ENCODE assay signal across 8 mouse cellular contexts in the genomic region with DNA sequence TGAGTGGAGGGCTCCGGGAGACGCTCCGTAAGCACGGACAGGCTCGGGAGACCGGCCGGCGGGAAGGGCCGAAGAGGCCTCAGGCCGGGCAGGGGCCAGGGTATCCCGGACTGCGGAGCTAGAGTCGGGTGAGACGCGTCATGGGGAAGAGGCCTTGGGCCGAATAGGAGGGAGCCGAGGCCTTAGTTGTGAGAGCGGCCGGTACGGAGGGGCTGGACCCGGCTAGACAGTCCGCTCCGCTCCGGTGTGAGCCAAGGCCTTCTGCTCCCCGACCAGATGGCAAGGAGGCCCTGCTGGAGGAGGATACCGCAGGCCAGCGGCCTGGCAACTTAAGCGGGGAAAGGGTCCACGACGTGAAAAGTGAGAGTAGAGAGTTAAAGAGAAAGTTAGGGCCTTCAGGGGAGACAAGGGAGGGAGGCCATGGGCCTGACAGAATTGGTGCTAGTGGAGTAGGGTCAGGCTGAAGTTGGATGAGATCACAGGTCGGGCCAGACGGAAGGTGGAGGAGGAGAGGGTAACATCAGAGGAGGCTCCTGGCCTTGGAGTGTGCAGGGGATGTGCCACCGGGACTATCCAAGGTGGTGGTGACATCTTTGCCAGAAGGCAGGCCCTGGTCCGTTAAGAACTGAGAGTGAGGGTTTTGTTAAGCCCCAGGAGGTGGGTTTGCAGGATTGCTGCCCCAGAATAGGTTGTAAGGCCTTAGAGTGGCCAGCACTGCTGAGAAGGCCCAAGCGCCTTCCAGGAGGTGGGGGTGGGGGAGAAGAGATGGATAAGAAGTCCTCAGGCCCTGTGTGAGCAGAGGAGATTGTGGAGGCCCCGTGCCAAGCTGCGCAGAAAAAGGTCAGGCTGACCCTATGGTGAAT. TPM values are rescaled to one million over a fixed set of nuclear protein-coding genes. Genes with fewer than 3 reads are reported as not detected.
A peak's percentile ranks its signal among the peaks of the same experiment; 100 is the strongest.
DNase-seq lines count a peak whose midpoint lies in the region; ATAC-seq and TF ChIP-seq lines count a peak whose summit lies in the region.

No protein-coding gene starts in this region.

- DNase-seq in A20 (ENCODE audit: low read depth, low spot score) = peak; percentile 77
- peak; percentile 27 for DNase-seq in R1 (ENCODE audit: low read depth, low spot score)
- peak; percentile 96 for DNase-seq in heart, adult 11 months

- peaks cover 13% of the 10 kb centered on the region for H3K36me3 ChIP-seq in intestine, postnatal 0 days (ENCODE audit: control insufficient read depth, insufficient read depth)
- H3K36me3 ChIP-seq in liver, embryonic 15.5 days (replicated peaks) = peaks cover 24% of the 10 kb centered on the region
- peaks cover 19% of the 10 kb centered on the region for H3K36me3 ChIP-seq in neural tube, embryonic 12.5 days

- H3K27me3 ChIP-seq in intestine, postnatal 0 days (replicated peaks; ENCODE audit: control insufficient read depth, insufficient read depth, low read length) = no peaks in the 10 kb centered on the region
- H3K27me3 ChIP-seq in liver, embryonic 15.5 days = no peaks in the 10 kb centered on the region
- H3K27me3 ChIP-seq in neural tube, embryonic 12.5 days (replicated peaks) = no peaks in the 10 kb centered on the region

- TF ChIP-seq POLR2A in cortical plate, adult 2 months (IDR thresholded peaks at IDR 0.05; ENCODE audit: extremely low read depth, insufficient read depth, low read length) = no peak

- WGBS in intestine, postnatal 0 days = 2% methylated on average over 37 of the region's 37 CpGs
- 1% methylated on average over 37 of the region's 37 CpGs for WGBS in liver, embryonic 15.5 days (ENCODE audit: insufficient replicate concordance)
- 2% methylated on average over 37 of the region's 37 CpGs for WGBS in neural tube, embryonic 12.5 days

- peak overlapping the region; percentile 82 for H3K4me2 ChIP-seq in intestine, postnatal 0 days (replicated peaks; ENCODE audit: low read depth)
- peak overlapping the region; percentile 85 for H3K4me2 ChIP-seq in liver, embryonic 15.5 days
- peak overlapping the region; percentile 84 for H3K4me2 ChIP-seq in neural tube, embryonic 12.5 days (replicated peaks)

- H3K4me1 ChIP-seq in cortical plate, adult 2 months (ENCODE audit: control insufficient read depth, insufficient read depth, low read length) = peaks cover 6% of the 10 kb centered on the region
- H3K4me1 ChIP-seq in intestine, postnatal 0 days (replicated peaks; ENCODE audit: control insufficient read depth, insufficient read depth, low read length) = peaks cover 4% of the 10 kb centered on the region
- peaks cover 39% of the 10 kb centered on the region for H3K4me1 ChIP-seq in liver, embryonic 15.5 days (replicated peaks)
- H3K4me1 ChIP-seq in neural tube, embryonic 12.5 days = peaks cover 33% of the 10 kb centered on the region

- peak overlapping the region; percentile 78 for H3K27ac ChIP-seq in cortical plate, adult 2 months (ENCODE audit: insufficient read depth, low read length)
- peak overlapping the region; percentile 100 for H3K27ac ChIP-seq in intestine, postnatal 0 days (ENCODE audit: low read depth, low read length)
- peak overlapping the region; percentile 95 for H3K27ac ChIP-seq in liver, embryonic 15.5 days (replicated peaks)
- H3K27ac ChIP-seq in neural tube, embryonic 12.5 days = peak overlapping the region; percentile 94

- no peak for TF ChIP-seq CTCF in cortical plate, adult 2 months (IDR thresholded peaks at IDR 0.05; ENCODE audit: extremely low read depth, insufficient read depth, low read length)
- TF ChIP-seq CTCF in intestine, postnatal 0 days (IDR thresholded peaks at IDR 0.05; ENCODE audit: low read depth) = no peak

- H3K9me3 ChIP-seq in intestine, postnatal 0 days (ENCODE audit: control insufficient read depth) = no peaks in the 10 kb centered on the region
- no peaks in the 10 kb centered on the region for H3K9me3 ChIP-seq in liver, embryonic 15.5 days (replicated peaks)
- no peaks in the 10 kb centered on the region for H3K9me3 ChIP-seq in neural tube, embryonic 12.5 days

- H3K4me3 ChIP-seq in cortical plate, adult 2 months (ENCODE audit: insufficient read depth, low read length) = peak overlapping the region; percentile 59
- H3K4me3 ChIP-seq in intestine, postnatal 0 days (ENCODE audit: low read depth, low read length) = peak overlapping the region; percentile 87
- peak overlapping the region; percentile 82 for H3K4me3 ChIP-seq in liver, embryonic 15.5 days (replicated peaks)
- peak overlapping the region; percentile 98 for H3K4me3 ChIP-seq in neural tube, embryonic 12.5 days

- ATAC-seq in intestine, postnatal 0 days = peak; percentile 3; the same call in 1 of the 2 replicates
- ATAC-seq in liver, embryonic 15.5 days (ENCODE audit: insufficient read depth) = peak; percentile 22
- ATAC-seq in neural tube, embryonic 12.5 days (ENCODE audit: low FRiP score, low read depth) = peak; percentile 37; the same call in 1 of the 2 replicates
- no peak for ATAC-seq in inflammation-experienced regulatory T-cells, adult 6 months

- H3K9ac ChIP-seq in intestine, postnatal 0 days (ENCODE audit: low read depth, low read length) = peak overlapping the region; percentile 93
- peak overlapping the region; percentile 92 for H3K9ac ChIP-seq in liver, embryonic 15.5 days
- H3K9ac ChIP-seq in neural tube, embryonic 12.5 days = peak overlapping the region; percentile 98

RNA-seq across cellular contexts. Expression of a gene that starts 1.5 kb away (rescaled TPM):
- polyA plus RNA-seq in cortical plate, adult 2 months (2012; rRNA removed) = 32.3 and 33.7 TPM in 2 replicates
- polyA plus RNA-seq in intestine, postnatal 0 days (2015; fragmentation: Nextera tagmentation; extraction: Ambion mirVana) = 49.2 and 52.0 TPM in 2 replicates
- polyA plus RNA-seq in liver, embryonic 15.5 days (2015; fragmentation: Nextera tagmentation; extraction: Ambion mirVana) = 25.5 and 27.6 TPM in 2 replicates
- polyA plus RNA-seq in neural tube, embryonic 12.5 days (2016; fragmentation: Nextera tagmentation; extraction: Ambion mirVana) = 71.9 and 75.0 TPM in 2 replicates
- polyA plus RNA-seq in inflammation-experienced regulatory T-cells, adult 6 months (2017; shearing (Covaris generic)) = 10 to 100 TPM; 16.5 to 19.0 (median 18.0) TPM

RNA-seq across cellular contexts. Expression of a gene that starts 1.7 kb away (rescaled TPM):
- polyA plus RNA-seq in cortical plate, adult 2 months (2012; rRNA removed) = 672 and 678 TPM in 2 replicates
- 1,002 and 1,003 TPM in 2 replicates for polyA plus RNA-seq in intestine, postnatal 0 days (2015; fragmentation: Nextera tagmentation; extraction: Ambion mirVana)
- 303 and 305 TPM in 2 replicates for polyA plus RNA-seq in liver, embryonic 15.5 days (2015; fragmentation: Nextera tagmentation; extraction: Ambion mirVana)
- polyA plus RNA-seq in neural tube, embryonic 12.5 days (2016; fragmentation: Nextera tagmentation; extraction: Ambion mirVana) = 378 and 393 TPM in 2 replicates
- 100 to 1,000 TPM; 803 to 910 (median 862) TPM for polyA plus RNA-seq in inflammation-experienced regulatory T-cells, adult 6 months (2017; shearing (Covaris generic))

RNA-seq across cellular contexts. Expression of a gene that starts 22.9 kb away (rescaled TPM):
- 8.8 and 9.4 TPM in 2 replicates for polyA plus RNA-seq in cortical plate, adult 2 months (2012; rRNA removed)
- polyA plus RNA-seq in intestine, postnatal 0 days (2015; fragmentation: Nextera tagmentation; extraction: Ambion mirVana) = 34.5 and 37.5 TPM in 2 replicates
- 9.0 and 9.8 TPM in 2 replicates for polyA plus RNA-seq in liver, embryonic 15.5 days (2015; fragmentation: Nextera tagmentation; extraction: Ambion mirVana)
- 16.2 and 19.7 TPM in 2 replicates for polyA plus RNA-seq in neural tube, embryonic 12.5 days (2016; fragmentation: Nextera tagmentation; extraction: Ambion mirVana)
- 10 to 100 TPM; 21.2 to 33.3 (median 29.9) TPM for polyA plus RNA-seq in inflammation-experienced regulatory T-cells, adult 6 months (2017; shearing (Covaris generic))

RNA-seq across cellular contexts. Expression of a gene that starts 46.9 kb away (rescaled TPM):
- polyA plus RNA-seq in cortical plate, adult 2 months (2012; rRNA removed) = 0.81 and 1.1 TPM in 2 replicates
- polyA plus RNA-seq in intestine, postnatal 0 days (2015; fragmentation: Nextera tagmentation; extraction: Ambion mirVana) = 5.2 and 6.5 TPM in 2 replicates
- polyA plus RNA-seq in liver, embryonic 15.5 days (2015; fragmentation: Nextera tagmentation; extraction: Ambion mirVana) = 26.0 and 26.8 TPM in 2 replicates
- 26.9 and 29.4 TPM in 2 replicates for polyA plus RNA-seq in neural tube, embryonic 12.5 days (2016; fragmentation: Nextera tagmentation; extraction: Ambion mirVana)
- polyA plus RNA-seq in inflammation-experienced regulatory T-cells, adult 6 months (2017; shearing (Covaris generic)) = 10 to 100 TPM in 1 of 3 experiments, 1 to 10 TPM in 2; 4.6 to 23.5 (median 5.7) TPM

RNA-seq across cellular contexts. Expression of a gene that starts 47.0 kb away (rescaled TPM):
- polyA plus RNA-seq in cortical plate, adult 2 months (2012; rRNA removed) = 80.3 and 84.4 TPM in 2 replicates
- 18.1 and 18.2 TPM in 2 replicates for polyA plus RNA-seq in intestine, postnatal 0 days (2015; fragmentation: Nextera tagmentation; extraction: Ambion mirVana)
- polyA plus RNA-seq in liver, embryonic 15.5 days (2015; fragmentation: Nextera tagmentation; extraction: Ambion mirVana) = 11.5 and 12.4 TPM in 2 replicates
- 60.8 and 68.4 TPM in 2 replicates for polyA plus RNA-seq in neural tube, embryonic 12.5 days (2016; fragmentation: Nextera tagmentation; extraction: Ambion mirVana)
- polyA plus RNA-seq in inflammation-experienced regulatory T-cells, adult 6 months (2017; shearing (Covaris generic)) = 10 to 100 TPM in 1 of 3 experiments, 1 to 10 TPM in 2; 7.5 to 11.5 (median 7.7) TPM

Comparison
In these comparisons a context has a peak if more than half of its experiments do, and no peak if none do; other contexts are left out.
1. DNase-seq: peak in every context shown above with its lines; median percentile 96 in heart, adult 11 months; 77 in A20; 27 in R1.